In the genomic region with DNA sequence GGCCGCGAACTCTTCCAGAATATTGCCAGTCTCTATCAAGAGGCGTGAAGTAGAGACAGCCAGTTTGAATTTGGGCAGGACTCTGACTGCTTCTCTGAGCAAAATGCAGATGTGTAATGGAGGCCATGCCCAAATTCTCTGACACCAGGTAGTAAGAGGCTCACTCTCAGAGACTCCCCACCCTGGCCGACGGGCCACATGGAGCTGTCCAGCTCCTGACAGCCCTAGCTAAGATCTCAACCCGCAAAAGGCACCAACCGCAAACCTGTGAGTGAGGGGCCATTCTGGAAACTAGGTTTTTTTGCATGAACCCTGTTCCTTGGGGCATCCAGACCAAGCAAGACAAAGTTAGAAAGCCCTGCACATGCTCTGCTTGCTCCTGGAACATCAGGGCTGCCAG, we compare ENCODE assay signal across 21 mouse cellular contexts. TPM values are rescaled to one million over a fixed set of nuclear protein-coding genes. Genes with fewer than 3 reads are reported as not detected.
"Had no signal": no experiment of that assay in that cellular context is flagged by ENCODE, and none has a peak within 500 bp of the region (broad histone marks: within the 10 kb centered on the region; RNA-seq: fewer than 3 reads in every experiment).

No protein-coding gene starts in this region.

- DNase-seq: kidney, adult 18-20 months; kidney, postnatal 10 days; kidney, postnatal 4 days; left cerebral cortex, postnatal 4 days; liver; lung, adult 18-20 months; lung, postnatal 36 days; right cerebral cortex, postnatal 14 days; thymus, postnatal 14 days had no signal

- H3K9me3 ChIP-seq: midbrain, embryonic 10.5 days; midbrain, embryonic 15.5 days had no signal

- H3K9ac ChIP-seq: liver, embryonic 14.5 days; midbrain, embryonic 15.5 days had no signal

- H3K36me3 ChIP-seq: midbrain, embryonic 10.5 days; midbrain, embryonic 15.5 days had no signal

- H3K4me3 ChIP-seq: midbrain, embryonic 10.5 days; midbrain, embryonic 15.5 days had no signal

- H3K27me3 ChIP-seq: midbrain, embryonic 15.5 days had no signal

- H3K4me2 ChIP-seq: midbrain, embryonic 15.5 days had no signal

- H3K27ac ChIP-seq: liver, embryonic 14.5 days; midbrain, embryonic 15.5 days had no signal

- ATAC-seq: midbrain, embryonic 15.5 days had no signal

RNA-seq across cellular contexts. Expression of a gene that starts 58.6 kb away (rescaled TPM):
- total RNA-seq: layer of hippocampus, postnatal 14 days; left cerebral cortex, adult 18-20 months; left cerebral cortex, postnatal 10 days; left cerebral cortex, postnatal 4 days; megakaryocyte progenitor cell, adult 5-6 weeks had no signal
- polyA plus RNA-seq: kidney, embryonic 14.5 days; lung, embryonic 16.5 days; midbrain, embryonic 10.5 days; midbrain, embryonic 15.5 days; neural tube, embryonic 14.5 days; small intestine, adult 2 months; stomach, embryonic 16.5 days had no signal
